Mouse (Mus musculus) olfactory bulb, adult 2 months (tissue): ENCODE results near the gene Rpusd2. TPM values are rescaled to one million over a fixed set of nuclear protein-coding genes. Genes with fewer than 3 reads are reported as not detected.

Experiments used
- H3K27ac ChIP-seq: fragments of 200-500 bp; 2 replicates; pipeline ENCODE4 v1.5.1; 2012; ENCODE audit warnings: low read depth, low read length; ENCODE audit not compliant: insufficient read depth
- H3K4me1 ChIP-seq: fragments of 200-500 bp; 2 replicates; pipeline ENCODE4 v1.6.1; 2012; ENCODE audit warnings: low read length; ENCODE audit not compliant: control insufficient read depth, insufficient read depth
- H3K4me3 ChIP-seq: fragments of 200-500 bp; 2 replicates; pipeline ENCODE4 v1.5.1; 2012; ENCODE audit warnings: mild to moderate bottlenecking, low read depth, low read length, moderate library complexity; ENCODE audit not compliant: insufficient read depth
- CTCF ChIP-seq: fragments of 200-500 bp; IDR thresholded peaks from 2 replicates; pipeline ENCODE4 v1.5.1; 2012; ENCODE audit warnings: low read depth, mild to moderate bottlenecking, low read length, moderate library complexity; ENCODE audit not compliant: insufficient read depth
- POLR2A ChIP-seq: fragments of 200-500 bp; IDR thresholded peaks from 2 replicates; pipeline ENCODE4 v1.6.1; 2012; ENCODE audit warnings: mild to moderate bottlenecking, low read depth, low read length, moderate library complexity; ENCODE audit not compliant: insufficient read depth
- WGBS: fragments of 180-500 bp; shearing (Covaris S2); methylation state at CpG from one replicate; pipeline ENCODE4 v1.1.7; 2018; 5-methylcytosine and 5-hydroxymethylcytosine counted together
- polyA plus RNA-seq: library from polyadenylated mRNA; stranded (reverse); fragments of >200 nt; gene quantifications from 2 replicates; pipeline ENCODE4 v1.2.4, GENCODE M21; 2012; ENCODE audit warnings: low replicate concordance; ENCODE audit not compliant: missing spikeins, insufficient read depth, insufficient read length

The Rpusd2 gene
- polyA plus RNA-seq, 1 experiment, result not detected

- no peak for TF ChIP-seq POLR2A
- no peak for TF ChIP-seq CTCF
- WGBS, result 75% methylated on average over 4 of the region's 4 CpGs
- H3K4me1 ChIP-seq, result peaks cover 4% of the 10 kb centered on the region
- H3K4me3 ChIP-seq, result no peak overlapping the region
- no peak overlapping the region for H3K27ac ChIP-seq
Observed at GRCm38 (mm10) chr2:119025239-119025616, 9.4 kb upstream of the Rpusd2 start.

GRCm38 (mm10) chr2:119026951-119027350, 7.6 kb upstream of the Rpusd2 start:
- peaks cover 4% of the 10 kb centered on the region for H3K4me1 ChIP-seq
- no peak overlapping the region for H3K27ac ChIP-seq
- no peak for TF ChIP-seq POLR2A
- no peak overlapping the region for H3K4me3 ChIP-seq
- WGBS, result 88% methylated on average over 4 of the region's 4 CpGs

DNA sequence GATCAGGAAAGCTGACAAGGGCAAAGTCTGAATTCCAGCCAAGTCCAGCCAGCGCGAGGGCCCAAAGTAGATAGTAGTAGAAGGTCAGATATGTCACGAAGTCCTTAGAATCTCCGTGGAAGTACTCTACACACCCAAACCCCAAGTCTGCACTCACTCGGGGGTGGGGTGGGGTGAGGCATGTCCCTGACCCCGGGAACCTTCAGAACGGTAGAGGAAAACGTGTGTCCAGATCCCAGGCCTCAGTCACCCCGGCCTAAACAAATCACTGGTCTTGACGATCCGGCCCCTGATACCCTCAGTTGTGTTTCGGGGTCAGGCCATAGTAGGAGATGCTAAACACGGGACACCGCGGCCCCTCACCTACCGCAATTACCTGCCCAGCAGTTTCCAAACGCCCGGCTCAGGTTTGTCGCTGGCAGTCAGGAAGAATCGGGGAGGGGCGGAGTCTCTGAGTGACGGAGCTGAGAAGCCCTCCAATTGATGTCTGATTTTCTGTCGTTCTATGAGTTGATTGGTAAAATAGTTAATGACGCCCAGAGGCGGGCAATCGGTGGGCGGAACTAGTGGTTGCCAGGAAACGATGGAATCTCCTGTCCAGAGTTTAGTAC, 5.5 kb upstream of the Rpusd2 start, which contains the start of gene Ccdc32:
Gene Ccdc32, minus strand, starts transcription at position 453 of the 611 bp plus-strand sequence.
- peak; percentile 35; the same call in 1 of the 2 replicates for TF ChIP-seq POLR2A
- no peak for TF ChIP-seq CTCF
- peak within 1 kb of the TSS; percentile 84 for H3K4me3 ChIP-seq
- peaks cover 4% of the 10 kb centered on the region for H3K4me1 ChIP-seq
- H3K27ac ChIP-seq, result no peak within 1 kb of the TSS
- WGBS, result under 1% methylated on average over 28 of the region's 28 CpGs

GRCm38 (mm10) chr2:119032191-119032590, 2.4 kb upstream of the Rpusd2 start:
- Histone ChIP-seq H3K4me1 (peaks cover 1% of the 10 kb centered on the region), H3K27ac (no peak overlapping the region), H3K4me3 (no peak overlapping the region)
- 61% methylated on average over 4 of the region's 4 CpGs for WGBS
- TF ChIP-seq POLR2A (no peak), CTCF (no peak)

DNA sequence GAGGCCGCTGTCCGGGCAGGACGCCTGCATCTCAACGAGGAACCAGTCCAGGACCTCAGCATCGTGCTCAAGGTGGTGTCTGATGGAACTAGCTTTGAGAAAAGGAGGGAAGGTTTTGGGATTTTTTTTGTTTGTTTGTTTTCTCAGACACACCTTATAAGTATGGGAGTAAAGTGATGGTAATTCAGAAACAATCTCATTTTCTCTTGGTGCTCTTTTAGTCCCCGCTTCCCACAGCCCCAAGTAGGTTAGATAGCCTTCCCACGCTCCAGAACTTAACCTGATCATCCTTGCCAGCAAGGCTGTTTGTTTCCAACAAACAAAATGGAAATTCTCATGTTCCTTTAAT, 781 bp downstream of the Rpusd2 start:
- WGBS, result 7% methylated on average over 7 of the region's 7 CpGs
- Histone ChIP-seq H3K4me3 (peak overlapping the region; percentile 80), H3K4me1 (no peaks in the 10 kb centered on the region), H3K27ac (no peak overlapping the region)
- no peak for TF ChIP-seq CTCF
- TF ChIP-seq POLR2A, result no peak

GRCm38 (mm10) chr2:119040882-119041281, 6.3 kb downstream of the Rpusd2 start:
- TF ChIP-seq POLR2A, result no peak
- no peak for TF ChIP-seq CTCF
- Histone ChIP-seq H3K27ac (no peak overlapping the region), H3K4me1 (no peaks in the 10 kb centered on the region), H3K4me3 (no peak overlapping the region)
- WGBS, result 35% methylated on average over 4 of the region's 4 CpGs

GRCm38 (mm10) chr2:119045163-119045562, 10.6 kb downstream of the Rpusd2 start:
- WGBS, result 82% methylated on average over 2 of the region's 2 CpGs
- Histone ChIP-seq H3K4me3 (no peak overlapping the region), H3K4me1 (no peaks in the 10 kb centered on the region), H3K27ac (no peak overlapping the region)
- TF ChIP-seq POLR2A (no peak), CTCF (no peak)

GRCm38 (mm10) chr2:119046649-119047611, 12.3 kb downstream of the Rpusd2 start, which contains the start of gene Knl1:
Knl1 (plus strand) TSS chr2:119047119.
- no peak for TF ChIP-seq CTCF
- TF ChIP-seq POLR2A, result no peak
- Histone ChIP-seq H3K4me3 (peak within 1 kb of the TSS; percentile 70), H3K27ac (peak within 1 kb of the TSS; percentile 67; the same call in 1 of the 2 replicates), H3K4me1 (no peaks in the 10 kb centered on the region)
- under 1% methylated on average over 77 of the region's 77 CpGs for WGBS

GRCm38 (mm10) chr2:119047849-119048248, 13.3 kb downstream of the Rpusd2 start:
- TF ChIP-seq POLR2A, result no peak
- no peak for TF ChIP-seq CTCF
- Histone ChIP-seq H3K4me1 (no peaks in the 10 kb centered on the region), H3K4me3 (no peak overlapping the region), H3K27ac (no peak overlapping the region)
- WGBS, result 19% methylated on average over 4 of the region's 4 CpGs

DNA sequence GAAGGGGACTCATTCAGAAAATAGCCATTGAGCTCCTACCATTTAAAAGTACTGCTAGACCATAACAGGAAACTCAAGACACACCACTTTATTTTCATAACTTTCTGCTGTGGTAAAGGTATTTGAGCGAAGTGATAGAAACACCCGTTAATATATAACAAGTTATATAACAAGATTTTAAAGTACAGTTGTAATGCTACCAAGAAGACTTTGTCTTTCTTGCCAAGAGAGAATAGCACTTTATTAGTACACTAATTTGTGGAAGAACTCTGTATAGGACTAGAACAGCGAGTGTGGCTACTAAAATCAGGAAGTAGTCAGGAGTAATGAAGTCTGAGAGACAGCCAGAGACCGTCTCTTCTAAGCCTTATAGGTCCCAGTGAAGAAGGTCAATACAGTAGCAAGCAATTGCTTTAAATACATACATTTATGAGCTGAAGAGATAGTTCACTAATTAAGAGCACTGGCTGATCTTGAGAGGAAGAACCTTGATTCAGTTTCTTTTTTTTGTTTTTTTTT, 15.6 kb downstream of the Rpusd2 start:
- Histone ChIP-seq H3K27ac (no peak overlapping the region), H3K4me3 (no peak overlapping the region), H3K4me1 (no peaks in the 10 kb centered on the region)
- WGBS, result 86% methylated on average over 4 of the region's 4 CpGs
- TF ChIP-seq POLR2A, result no peak
